Mouse (Mus musculus): ENCODE data around the gene H2-DMb2. TPM values are rescaled to one million over a fixed set of nuclear protein-coding genes. Genes with fewer than 3 reads are reported as not detected.

Gene H2-DMb2
- polyA plus RNA-seq, 1 experiment from 2014 or later, result not detected

DNA sequence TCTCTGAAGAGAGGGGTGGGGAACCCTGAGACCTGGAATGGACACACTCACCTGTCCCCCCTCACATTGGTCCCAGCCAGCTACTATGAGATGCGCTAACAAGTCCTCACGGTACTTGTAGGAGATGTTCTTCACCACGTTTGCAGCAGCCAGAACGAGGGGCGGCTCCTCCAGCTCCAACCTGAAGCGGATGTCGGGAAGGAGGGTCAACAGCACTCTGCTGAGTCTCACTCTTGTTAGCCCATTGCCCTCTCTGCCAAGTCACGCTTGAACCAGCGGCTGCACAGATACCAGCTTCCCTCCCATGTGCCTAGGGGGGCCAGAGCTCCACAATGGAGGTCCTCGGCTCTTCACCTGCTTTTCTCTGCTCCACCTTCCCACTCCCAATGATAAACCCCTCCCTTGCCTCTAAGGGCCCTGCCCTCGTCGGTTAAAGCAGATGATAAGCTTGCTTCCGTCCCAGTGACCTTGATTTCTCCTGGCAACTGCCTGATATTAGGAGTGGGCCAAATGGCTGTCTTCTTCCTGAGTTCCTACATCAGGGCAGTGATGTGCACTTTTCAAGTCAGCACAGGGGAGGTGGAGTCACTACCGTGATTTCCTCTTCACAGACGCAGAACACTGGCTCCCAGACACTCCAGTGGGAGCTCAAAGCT is 40.6 kb downstream of the H2-DMb2 start:
- Histone ChIP-seq H3K9ac (replicated peaks; ENCODE audit: low read length) (no peak overlapping the region), H3K27ac (replicated peaks; ENCODE audit: low read depth, low read length) (no peak overlapping the region), H3K36me3 (replicated peaks; ENCODE audit: control insufficient read depth, insufficient read depth, low read depth, low read length) (no peaks in the 10 kb centered on the region), H3K4me2 (ENCODE audit: low read depth, low read length) (no peak overlapping the region), H3K4me3 (ENCODE audit: low read depth, low read length) (no peak overlapping the region), H3K4me1 (ENCODE audit: control insufficient read depth, insufficient read depth, low read length) (peaks cover 5% of the 10 kb centered on the region; the same call in 1 of the 2 replicates), H3K27me3 (ENCODE audit: control insufficient read depth, insufficient read depth, low read length) (peaks cover 18% of the 10 kb centered on the region), H3K9me3 (replicated peaks; ENCODE audit: control insufficient read depth, low read length) (no peaks in the 10 kb centered on the region)
- 80% methylated on average over 15 of the region's 15 CpGs for WGBS
- no peak for DNase-seq (ENCODE audit: low spot score)
- no peak for ATAC-seq (replicated peaks; ENCODE audit: insufficient number of reproducible peaks, low FRiP score, low TSS enrichment, low read depth)

DNA sequence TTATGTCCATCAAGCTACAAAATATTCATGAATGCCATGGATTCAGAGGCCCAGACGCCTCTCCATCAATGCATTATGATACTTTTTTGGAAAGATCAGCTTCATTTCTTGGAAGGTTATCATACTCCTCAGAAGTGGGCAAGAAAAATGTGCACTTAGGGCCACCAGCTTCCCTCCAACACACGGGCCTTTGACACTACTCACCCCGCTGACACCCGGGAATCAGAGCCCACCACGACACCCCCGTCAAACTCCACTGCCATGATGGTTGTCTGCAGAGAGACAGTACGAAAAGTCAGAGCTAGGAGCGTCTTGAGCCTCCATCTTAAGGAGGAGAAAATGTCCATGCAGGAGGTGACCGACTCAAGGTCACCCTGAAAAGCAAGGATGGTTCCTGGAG is 42.4 kb downstream of the H2-DMb2 start:
- peaks cover 5% of the 10 kb centered on the region; the same call in 1 of the 2 replicates for H3K4me1 ChIP-seq (ENCODE audit: control insufficient read depth, insufficient read depth, low read length)
- no peak overlapping the region for H3K9ac ChIP-seq (replicated peaks; ENCODE audit: low read length)
- DNase-seq (ENCODE audit: low spot score), result no peak
- H3K9me3 ChIP-seq (replicated peaks; ENCODE audit: control insufficient read depth, low read length), result no peaks in the 10 kb centered on the region
- H3K36me3 ChIP-seq (replicated peaks; ENCODE audit: control insufficient read depth, insufficient read depth, low read depth, low read length), result no peaks in the 10 kb centered on the region
- no peak overlapping the region for H3K27ac ChIP-seq (replicated peaks; ENCODE audit: low read depth, low read length)
- no peak for ATAC-seq (replicated peaks; ENCODE audit: insufficient number of reproducible peaks, low FRiP score, low TSS enrichment, low read depth)
- WGBS, result 86% methylated on average over 9 of the region's 9 CpGs
- peaks cover 20% of the 10 kb centered on the region for H3K27me3 ChIP-seq (ENCODE audit: control insufficient read depth, insufficient read depth, low read length)
- no peak overlapping the region for H3K4me2 ChIP-seq (ENCODE audit: low read depth, low read length)
- no peak overlapping the region for H3K4me3 ChIP-seq (ENCODE audit: low read depth, low read length)

DNA sequence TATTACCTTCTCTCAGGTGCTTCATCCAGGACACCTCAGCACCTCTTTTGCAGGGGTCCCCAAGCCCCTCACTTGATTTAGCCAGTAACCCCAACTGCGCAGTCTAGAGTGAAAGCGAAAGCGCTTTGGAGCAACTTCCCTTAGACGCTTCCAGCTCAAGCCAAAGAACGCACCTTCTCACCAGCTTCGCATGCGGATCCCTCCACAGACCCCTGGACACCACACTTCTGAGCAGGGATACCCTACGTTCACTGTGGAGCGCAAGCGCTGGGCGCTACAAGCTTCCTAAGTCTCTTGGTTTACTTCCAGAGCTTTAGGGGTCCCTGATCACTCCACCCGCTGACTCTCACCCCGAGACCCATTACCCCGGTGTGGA is 43.8 kb downstream of the H2-DMb2 start:
- no peaks in the 10 kb centered on the region for H3K36me3 ChIP-seq (replicated peaks; ENCODE audit: control insufficient read depth, insufficient read depth, low read depth, low read length)
- 0 out of 2 replicates have a peak overlapping the region, but pooled peaks have one; percentile 19 for H3K9ac ChIP-seq (replicated peaks; ENCODE audit: low read length)
- WGBS, result 4% methylated on average over 14 of the region's 14 CpGs
- H3K27ac ChIP-seq (replicated peaks; ENCODE audit: low read depth, low read length), result no peak overlapping the region
- DNase-seq (ENCODE audit: low spot score) (no peak), ATAC-seq (replicated peaks; ENCODE audit: insufficient number of reproducible peaks, low FRiP score, low TSS enrichment, low read depth) (peak; percentile 5; the same call in 1 of the 2 replicates)
- H3K9me3 ChIP-seq (replicated peaks; ENCODE audit: control insufficient read depth, low read length), result no peaks in the 10 kb centered on the region
- peak overlapping the region; percentile 83 for H3K4me2 ChIP-seq (ENCODE audit: low read depth, low read length)
- H3K4me3 ChIP-seq (ENCODE audit: low read depth, low read length), result peak overlapping the region; percentile 42
- H3K4me1 ChIP-seq (ENCODE audit: control insufficient read depth, insufficient read depth, low read length), result peaks cover 5% of the 10 kb centered on the region; the same call in 1 of the 2 replicates
- H3K27me3 ChIP-seq (ENCODE audit: control insufficient read depth, insufficient read depth, low read length), result peaks cover 23% of the 10 kb centered on the region

- Histone ChIP-seq H3K4me3 (ENCODE audit: low read depth, low read length) (peak within 1 kb of the TSS; percentile 42), H3K27me3 (ENCODE audit: control insufficient read depth, insufficient read depth, low read length) (peaks cover 23% of the 10 kb centered on the region), H3K9ac (replicated peaks; ENCODE audit: low read length) (peak within 1 kb of the TSS; percentile 64), H3K36me3 (replicated peaks; ENCODE audit: control insufficient read depth, insufficient read depth, low read depth, low read length) (no peaks in the 10 kb centered on the region), H3K9me3 (replicated peaks; ENCODE audit: control insufficient read depth, low read length) (no peaks in the 10 kb centered on the region), H3K4me2 (ENCODE audit: low read depth, low read length) (peak within 1 kb of the TSS; percentile 83), H3K27ac (replicated peaks; ENCODE audit: low read depth, low read length) (no peak within 1 kb of the TSS), H3K4me1 (ENCODE audit: control insufficient read depth, insufficient read depth, low read length) (peaks cover 5% of the 10 kb centered on the region; the same call in 1 of the 2 replicates)
- peak; percentile 91 for ATAC-seq (replicated peaks; ENCODE audit: insufficient number of reproducible peaks, low FRiP score, low TSS enrichment, low read depth)
- WGBS, result under 1% methylated on average over 46 of the region's 46 CpGs
- DNase-seq (ENCODE audit: low spot score), result peak; percentile 97
Measured at GRCm38 (mm10) chr17:34187261-34187916, 44.3 kb downstream of the H2-DMb2 start, which contains the start of the genes Tap1 and Psmb9. Gene Tap1, plus strand, starts transcription at chr17:34187553. Gene Psmb9, minus strand, starts transcription at chr17:34187764.

DNA sequence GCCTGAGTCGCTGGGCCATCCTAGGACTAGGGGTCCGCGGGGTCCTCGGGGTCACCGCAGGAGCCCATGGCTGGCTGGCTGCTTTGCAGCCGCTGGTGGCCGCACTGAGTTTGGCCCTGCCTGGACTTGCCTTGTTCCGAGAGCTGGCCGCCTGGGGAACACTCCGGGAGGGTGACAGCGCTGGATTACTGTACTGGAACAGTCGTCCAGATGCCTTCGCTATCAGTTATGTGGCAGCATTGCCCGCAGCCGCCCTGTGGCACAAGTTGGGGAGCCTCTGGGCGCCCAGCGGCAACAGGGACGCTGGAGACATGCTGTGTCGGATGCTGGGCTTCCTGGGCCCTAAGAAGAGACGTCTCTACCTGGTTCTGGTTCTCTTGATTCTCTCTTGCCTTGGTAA is 44.9 kb downstream of the H2-DMb2 start:
- WGBS, result 3% methylated on average over 20 of the region's 20 CpGs
- peak overlapping the region; percentile 64 for H3K9ac ChIP-seq (replicated peaks; ENCODE audit: low read length)
- no peak overlapping the region for H3K27ac ChIP-seq (replicated peaks; ENCODE audit: low read depth, low read length)
- H3K36me3 ChIP-seq (replicated peaks; ENCODE audit: control insufficient read depth, insufficient read depth, low read depth, low read length), result no peaks in the 10 kb centered on the region
- H3K4me1 ChIP-seq (ENCODE audit: control insufficient read depth, insufficient read depth, low read length), result peaks cover 5% of the 10 kb centered on the region; the same call in 1 of the 2 replicates
- H3K9me3 ChIP-seq (replicated peaks; ENCODE audit: control insufficient read depth, low read length), result no peaks in the 10 kb centered on the region
- peak overlapping the region; percentile 83 for H3K4me2 ChIP-seq (ENCODE audit: low read depth, low read length)
- no peak for DNase-seq (ENCODE audit: low spot score)
- H3K27me3 ChIP-seq (ENCODE audit: control insufficient read depth, insufficient read depth, low read length), result peaks cover 25% of the 10 kb centered on the region
- H3K4me3 ChIP-seq (ENCODE audit: low read depth, low read length), result peak overlapping the region; percentile 42
- ATAC-seq (replicated peaks; ENCODE audit: insufficient number of reproducible peaks, low FRiP score, low TSS enrichment, low read depth), result peak; percentile 33; the same call in 1 of the 2 replicates

DNA sequence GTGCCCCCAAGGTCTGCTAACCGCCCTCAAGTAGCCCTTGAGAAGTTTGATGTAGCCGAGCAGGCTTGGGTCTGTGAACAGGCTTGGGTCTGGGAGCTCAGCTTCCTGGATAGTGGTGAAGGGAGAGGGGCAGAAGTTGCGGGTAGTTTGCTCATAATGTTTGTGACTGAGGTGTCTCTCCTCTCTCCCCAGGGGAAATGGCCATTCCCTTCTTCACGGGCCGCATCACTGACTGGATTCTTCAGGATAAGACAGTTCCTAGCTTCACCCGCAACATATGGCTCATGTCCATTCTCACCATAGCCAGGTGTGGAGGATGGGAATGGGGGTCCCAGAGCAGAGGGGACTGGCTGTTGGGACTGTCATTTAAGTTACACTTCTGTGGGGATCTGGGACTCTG is 45.9 kb downstream of the H2-DMb2 start:
- peaks cover 31% of the 10 kb centered on the region for H3K27me3 ChIP-seq (ENCODE audit: control insufficient read depth, insufficient read depth, low read length)
- no peak overlapping the region for H3K4me3 ChIP-seq (ENCODE audit: low read depth, low read length)
- DNase-seq (ENCODE audit: low spot score) (no peak), ATAC-seq (replicated peaks; ENCODE audit: insufficient number of reproducible peaks, low FRiP score, low TSS enrichment, low read depth) (no peak)
- H3K36me3 ChIP-seq (replicated peaks; ENCODE audit: control insufficient read depth, insufficient read depth, low read depth, low read length), result no peaks in the 10 kb centered on the region
- H3K9me3 ChIP-seq (replicated peaks; ENCODE audit: control insufficient read depth, low read length), result no peaks in the 10 kb centered on the region
- no peak overlapping the region for H3K27ac ChIP-seq (replicated peaks; ENCODE audit: low read depth, low read length)
- H3K4me2 ChIP-seq (ENCODE audit: low read depth, low read length), result no peak overlapping the region
- H3K9ac ChIP-seq (replicated peaks; ENCODE audit: low read length), result no peak overlapping the region
- 63% methylated on average over 6 of the region's 6 CpGs for WGBS
- peaks cover 5% of the 10 kb centered on the region; the same call in 1 of the 2 replicates for H3K4me1 ChIP-seq (ENCODE audit: control insufficient read depth, insufficient read depth, low read length)

DNA sequence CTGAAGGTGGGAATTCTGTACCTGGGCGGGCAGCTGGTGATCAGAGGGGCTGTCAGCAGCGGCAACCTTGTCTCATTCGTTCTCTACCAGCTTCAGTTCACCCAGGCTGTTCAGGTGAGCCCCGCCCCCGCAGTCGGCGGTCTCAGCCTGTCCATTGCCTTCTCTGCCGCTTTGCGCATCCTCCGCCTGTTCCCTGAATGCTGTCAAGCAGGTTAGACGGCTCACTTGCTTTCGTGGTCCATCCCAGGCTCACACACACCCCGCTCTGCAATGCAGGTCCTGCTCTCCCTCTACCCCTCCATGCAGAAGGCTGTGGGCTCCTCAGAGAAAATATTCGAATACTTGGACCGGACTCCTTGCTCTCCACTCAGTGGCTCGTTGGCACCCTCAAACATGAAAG is 49.7 kb downstream of the H2-DMb2 start:
- H3K27me3 ChIP-seq (ENCODE audit: control insufficient read depth, insufficient read depth, low read length), result peaks cover 54% of the 10 kb centered on the region
- no peak for ATAC-seq (replicated peaks; ENCODE audit: insufficient number of reproducible peaks, low FRiP score, low TSS enrichment, low read depth)
- no peaks in the 10 kb centered on the region for H3K36me3 ChIP-seq (replicated peaks; ENCODE audit: control insufficient read depth, insufficient read depth, low read depth, low read length)
- H3K9me3 ChIP-seq (replicated peaks; ENCODE audit: control insufficient read depth, low read length), result no peaks in the 10 kb centered on the region
- H3K27ac ChIP-seq (replicated peaks; ENCODE audit: low read depth, low read length), result no peak overlapping the region
- peak; percentile 39 for DNase-seq (ENCODE audit: low spot score)
- WGBS, result 25% methylated on average over 16 of the region's 16 CpGs
- H3K4me3 ChIP-seq (ENCODE audit: low read depth, low read length), result no peak overlapping the region
- peaks cover 4% of the 10 kb centered on the region; the same call in 1 of the 2 replicates for H3K4me1 ChIP-seq (ENCODE audit: control insufficient read depth, insufficient read depth, low read length)
- H3K9ac ChIP-seq (replicated peaks; ENCODE audit: low read length), result no peak overlapping the region
- H3K4me2 ChIP-seq (ENCODE audit: low read depth, low read length), result no peak overlapping the region

DNA sequence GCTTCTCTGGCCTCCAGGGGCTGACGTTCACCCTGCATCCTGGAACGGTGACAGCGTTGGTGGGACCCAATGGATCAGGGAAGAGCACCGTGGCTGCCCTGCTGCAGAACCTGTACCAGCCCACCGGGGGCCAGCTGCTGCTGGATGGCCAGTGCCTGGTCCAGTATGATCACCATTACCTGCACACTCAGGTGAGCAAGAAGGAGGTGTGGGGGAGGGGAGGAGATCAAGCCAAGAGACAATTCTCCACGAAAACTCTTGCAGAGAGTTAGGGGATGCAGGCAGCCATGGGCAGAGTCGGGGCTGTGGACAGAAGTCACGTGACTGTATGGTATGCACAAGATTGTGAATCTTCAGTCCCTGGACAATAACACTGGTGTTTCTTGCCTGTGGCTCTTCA is 50.4 kb downstream of the H2-DMb2 start:
- no peak for DNase-seq (ENCODE audit: low spot score)
- no peaks in the 10 kb centered on the region for H3K36me3 ChIP-seq (replicated peaks; ENCODE audit: control insufficient read depth, insufficient read depth, low read depth, low read length)
- H3K9me3 ChIP-seq (replicated peaks; ENCODE audit: control insufficient read depth, low read length), result no peaks in the 10 kb centered on the region
- H3K9ac ChIP-seq (replicated peaks; ENCODE audit: low read length), result no peak overlapping the region
- no peak for ATAC-seq (replicated peaks; ENCODE audit: insufficient number of reproducible peaks, low FRiP score, low TSS enrichment, low read depth)
- no peak overlapping the region for H3K4me2 ChIP-seq (ENCODE audit: low read depth, low read length)
- no peak overlapping the region for H3K4me3 ChIP-seq (ENCODE audit: low read depth, low read length)
- H3K27ac ChIP-seq (replicated peaks; ENCODE audit: low read depth, low read length), result no peak overlapping the region
- no peaks in the 10 kb centered on the region; the same call in 1 of the 2 replicates for H3K4me1 ChIP-seq (ENCODE audit: control insufficient read depth, insufficient read depth, low read length)
- H3K27me3 ChIP-seq (ENCODE audit: control insufficient read depth, insufficient read depth, low read length), result peaks cover 54% of the 10 kb centered on the region
- 58% methylated on average over 8 of the region's 8 CpGs for whole genome bisulfite sequencing
